Mouse (Mus musculus) embryonic facial prominence, embryonic 14.5 days (tissue): Measurements from ENCODE around the gene Cd59a. TPM values are rescaled to one million over a fixed set of nuclear protein-coding genes. Genes with fewer than 3 reads are reported as not detected.
"Not testable (repeated sequence)": the region's sequence is repeated elsewhere in the genome, so short reads cannot be mapped to it uniquely, and the experiment has no call there.

Experiments used
- ATAC-seq: fragments of 200-750 bp; cut with Nextera tagmentation; 2 replicates; pipeline ENCODE4 v1.8.0; 2017; ENCODE audit warnings: low read depth, moderate number of reproducible peaks, moderate TSS enrichment
- DNase-seq: peaks from one replicate; pipeline ENCODE4 v3.0.0-alpha.2; 2015; ENCODE audit warnings: low spot score
- H3K27ac ChIP-seq: fragments of 300-500 bp; sonication (generic); replicated peaks from 2 replicates; pipeline ENCODE4 v1.5.1; 2014; ENCODE audit warnings: low read depth, mild to moderate bottlenecking, low read length, moderate library complexity
- H3K27me3 ChIP-seq: fragments of 300-500 bp; sonication (generic); replicated peaks from 2 replicates; pipeline ENCODE4 v1.6.1; 2014; ENCODE audit warnings: low read length; ENCODE audit not compliant: control insufficient read depth, insufficient read depth
- H3K36me3 ChIP-seq: fragments of 300-500 bp; sonication (generic); 2 replicates; pipeline ENCODE4 v1.6.1; 2014; ENCODE audit warnings: low read length, mixed read lengths; ENCODE audit not compliant: control insufficient read depth, insufficient read depth
- H3K4me1 ChIP-seq: fragments of 300-500 bp; sonication (generic); 2 replicates; pipeline ENCODE4 v1.6.1; 2014; ENCODE audit warnings: antibody characterized with exemption, low read length; ENCODE audit not compliant: control insufficient read depth, insufficient read depth
- H3K4me2 ChIP-seq: fragments of 300-500 bp; sonication (generic); 2 replicates; pipeline ENCODE4 v1.6.1; 2014; ENCODE audit warnings: low read depth, mild to moderate bottlenecking, low read length, moderate library complexity, mixed read lengths
- H3K4me3 ChIP-seq: fragments of 300-500 bp; sonication (generic); 2 replicates; pipeline ENCODE4 v1.5.1; 2014; ENCODE audit warnings: low read depth, mild to moderate bottlenecking, low read length
- H3K9ac ChIP-seq: fragments of 300-500 bp; sonication (generic); 2 replicates; pipeline ENCODE4 v1.6.1; 2014; ENCODE audit warnings: low read depth, mild to moderate bottlenecking, low read length, moderate library complexity, mixed read lengths
- H3K9me3 ChIP-seq: fragments of 300-500 bp; sonication (generic); 2 replicates; pipeline ENCODE4 v1.6.1; 2016; ENCODE audit warnings: low read length; ENCODE audit not compliant: control insufficient read depth
- WGBS: fragments of 180-500 bp; shearing (Covaris S2); extraction: QIAGEN DNeasy Blood & Tissue Kit; methylation state at CpG from one replicate; pipeline ENCODE4 v1.1.7; 2014; 5-methylcytosine and 5-hydroxymethylcytosine counted together
- polyA plus RNA-seq: library from polyadenylated mRNA; unstranded; fragments of >200 nt; fragmentation: Nextera tagmentation; extraction: Ambion mirVana; gene quantifications from 2 replicates; pipeline ENCODE4 v1.2.1, GENCODE M21; 2014

The Cd59a gene
- polyA plus RNA-seq: 23.5 TPM in 2 replicates

DNA sequence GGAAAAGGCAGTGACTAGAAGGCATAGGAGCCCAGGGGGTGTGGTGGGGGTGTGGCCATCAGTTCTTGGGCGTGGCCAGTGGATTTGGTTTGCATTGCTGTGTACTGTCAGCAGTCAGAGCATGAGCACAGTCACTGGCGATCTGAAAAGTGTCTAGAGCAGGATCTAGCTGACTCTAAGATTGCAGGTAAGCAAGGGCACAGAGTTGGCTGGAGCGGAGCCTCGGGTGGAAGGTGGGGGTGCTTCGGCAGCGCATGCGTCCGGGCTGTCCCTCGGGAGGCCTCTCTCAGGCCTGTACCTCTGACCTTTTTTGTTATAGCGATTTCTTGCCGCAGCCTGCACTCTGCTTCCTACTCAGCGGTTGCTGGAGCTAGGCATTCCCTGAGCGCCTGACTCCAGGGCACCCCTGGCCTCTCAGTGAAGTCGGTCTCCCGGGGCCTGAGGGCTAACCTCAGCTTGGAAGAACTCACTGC lies at the start of gene Cd59a:
Cd59a (plus strand) TSS at position 61 of the 473 bp plus-strand sequence.
- Histone ChIP-seq H3K36me3 (no peaks in the 10 kb centered on the region), H3K4me1 (no peaks in the 10 kb centered on the region), H3K27me3 (no peaks in the 10 kb centered on the region), H3K4me3 (peak within 1 kb of the TSS; percentile 47), H3K27ac (peak within 1 kb of the TSS; percentile 54), H3K9me3 (no peaks in the 10 kb centered on the region), H3K9ac (peak within 1 kb of the TSS; percentile 55), H3K4me2 (peak within 1 kb of the TSS; percentile 70)
- ATAC-seq (peak; percentile 92), DNase-seq (peak; percentile 91)
- WGBS: 3% methylated on average over 15 of the region's 15 CpGs

DNA sequence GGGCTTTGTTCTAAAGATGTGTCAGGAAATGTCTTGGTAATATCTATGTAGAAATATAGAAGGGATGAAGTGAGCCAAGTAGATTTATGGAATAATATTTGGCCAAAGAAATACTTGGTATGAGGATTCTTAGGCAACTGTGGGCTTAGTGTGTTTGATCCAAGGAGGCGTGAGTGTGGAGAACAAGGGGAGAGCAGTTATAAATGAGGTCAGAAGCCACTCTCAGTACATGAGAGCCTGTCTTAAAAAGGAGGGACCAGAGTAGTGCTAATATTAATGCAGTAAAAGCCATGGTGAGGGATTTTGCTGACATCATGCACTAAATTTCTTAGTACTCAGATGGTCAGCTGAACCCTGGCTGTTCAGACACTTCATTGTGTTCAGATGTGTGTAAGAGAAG lies 37.2 kb upstream of the Cd59a start:
- Histone ChIP-seq H3K36me3 (peaks cover 48% of the 10 kb centered on the region), H3K4me1 (no peaks in the 10 kb centered on the region), H3K27ac (no peak overlapping the region), H3K4me3 (no peak overlapping the region), H3K9me3 (no peaks in the 10 kb centered on the region), H3K4me2 (no peak overlapping the region), H3K27me3 (no peaks in the 10 kb centered on the region), H3K9ac (no peak overlapping the region)
- DNase-seq: no peak
- ATAC-seq: no peak
- WGBS: 95% methylated on average over 1 of the region's 1 CpGs

GRCm38 (mm10) chr2:104058954-104059353 lies 36.6 kb upstream of the Cd59a start:
- Histone ChIP-seq H3K27ac (no peak overlapping the region), H3K9me3 (no peaks in the 10 kb centered on the region), H3K4me3 (no peak overlapping the region), H3K36me3 (peaks cover 42% of the 10 kb centered on the region), H3K4me1 (no peaks in the 10 kb centered on the region), H3K27me3 (no peaks in the 10 kb centered on the region), H3K4me2 (no peak overlapping the region), H3K9ac (no peak overlapping the region)
- DNase-seq: no peak
- ATAC-seq: no peak
- WGBS: 90% methylated on average over 4 of the region's 4 CpGs

GRCm38 (mm10) chr2:104059786-104060185 lies 35.8 kb upstream of the Cd59a start:
- no peaks in the 10 kb centered on the region for H3K27me3 ChIP-seq
- peaks cover 34% of the 10 kb centered on the region for H3K36me3 ChIP-seq
- no peak overlapping the region for H3K9ac ChIP-seq
- 72% methylated on average over 10 of the region's 10 CpGs for WGBS
- ATAC-seq (no peak), DNase-seq (no peak)
- H3K4me1 ChIP-seq: no peaks in the 10 kb centered on the region
- no peak overlapping the region for H3K27ac ChIP-seq
- H3K4me2 ChIP-seq: no peak overlapping the region
- H3K4me3 ChIP-seq: no peak overlapping the region
- no peaks in the 10 kb centered on the region for H3K9me3 ChIP-seq

- H3K9me3 ChIP-seq: no peaks in the 10 kb centered on the region
- no peak overlapping the region for H3K4me2 ChIP-seq
- H3K9ac ChIP-seq: no peak overlapping the region
- no peaks in the 10 kb centered on the region for H3K4me1 ChIP-seq
- no peak for DNase-seq
- H3K4me3 ChIP-seq: no peak overlapping the region
- no peak overlapping the region for H3K27ac ChIP-seq
- peaks cover 26% of the 10 kb centered on the region for H3K36me3 ChIP-seq
- no peaks in the 10 kb centered on the region for H3K27me3 ChIP-seq
- ATAC-seq: no peak
- WGBS: 97% methylated on average over 6 of the region's 6 CpGs
Measured at GRCm38 (mm10) chr2:104060996-104061395, 34.6 kb upstream of the Cd59a start.

GRCm38 (mm10) chr2:104062665-104063064 lies 32.9 kb upstream of the Cd59a start:
- Histone ChIP-seq H3K4me3 (no peak overlapping the region), H3K27ac (no peak overlapping the region), H3K9me3 (no peaks in the 10 kb centered on the region), H3K9ac (no peak overlapping the region), H3K36me3 (peaks cover 26% of the 10 kb centered on the region), H3K27me3 (no peaks in the 10 kb centered on the region), H3K4me1 (no peaks in the 10 kb centered on the region), H3K4me2 (no peak overlapping the region)
- DNase-seq: peak; percentile 42
- ATAC-seq: no peak

- Histone ChIP-seq H3K9me3 (no peaks in the 10 kb centered on the region), H3K36me3 (peaks cover 23% of the 10 kb centered on the region), H3K4me2 (no peak overlapping the region), H3K9ac (no peak overlapping the region), H3K27ac (no peak overlapping the region), H3K4me1 (no peaks in the 10 kb centered on the region), H3K4me3 (no peak overlapping the region), H3K27me3 (no peaks in the 10 kb centered on the region)
- DNase-seq (no peak), ATAC-seq (no peak)
- WGBS: 84% methylated on average over 2 of the region's 2 CpGs
Measured at GRCm38 (mm10) chr2:104064152-104064551, 31.4 kb upstream of the Cd59a start.

- not testable (repeated sequence) for H3K27ac ChIP-seq, H3K4me2 ChIP-seq, H3K9me3 ChIP-seq, DNase-seq, H3K4me3 ChIP-seq, ATAC-seq, H3K9ac ChIP-seq, H3K27me3 ChIP-seq, H3K4me1 ChIP-seq
- 92% methylated on average over 5 of the region's 6 CpGs for WGBS
- H3K36me3 ChIP-seq: peaks cover 14% of the 10 kb centered on the region; the same call in 1 of the 2 replicates
Measured at GRCm38 (mm10) chr2:104065526-104065925, 30.1 kb upstream of the Cd59a start, which contains the start of gene Gm10912. Gene Gm10912 (plus strand): TSS chr2:104065826.

DNA sequence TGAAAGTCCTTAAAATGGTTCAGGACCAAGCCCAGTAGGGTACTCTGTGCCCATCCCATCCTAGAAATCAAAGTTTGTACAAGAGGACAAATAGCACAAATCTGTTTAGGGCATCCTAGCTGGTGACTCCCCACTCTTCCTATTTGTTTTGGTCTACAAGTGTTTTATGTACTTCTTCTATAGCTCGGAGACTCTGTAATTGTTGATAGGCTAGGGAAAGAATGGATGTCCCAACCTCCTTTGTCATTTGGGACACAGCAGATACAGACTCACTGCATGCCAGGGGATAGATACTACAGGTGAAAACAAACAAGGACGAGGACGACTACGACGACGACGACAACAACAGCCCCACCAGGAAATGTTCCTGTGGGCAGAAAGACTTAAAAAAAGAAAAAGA lies 27.2 kb upstream of the Cd59a start, which contains the start of gene Gm10799:
Gm10799 (minus strand) TSS at position 101 of the 400 bp plus-strand sequence.
- not testable (repeated sequence) for ATAC-seq, H3K27me3 ChIP-seq, H3K36me3 ChIP-seq, H3K9me3 ChIP-seq, H3K27ac ChIP-seq, H3K4me2 ChIP-seq, H3K4me1 ChIP-seq, DNase-seq, H3K9ac ChIP-seq, H3K4me3 ChIP-seq
- 78% methylated on average over 7 of the region's 7 CpGs for WGBS
